Mouse (Mus musculus): ENCODE data around the gene Isy1.

The Isy1 gene

DNA sequence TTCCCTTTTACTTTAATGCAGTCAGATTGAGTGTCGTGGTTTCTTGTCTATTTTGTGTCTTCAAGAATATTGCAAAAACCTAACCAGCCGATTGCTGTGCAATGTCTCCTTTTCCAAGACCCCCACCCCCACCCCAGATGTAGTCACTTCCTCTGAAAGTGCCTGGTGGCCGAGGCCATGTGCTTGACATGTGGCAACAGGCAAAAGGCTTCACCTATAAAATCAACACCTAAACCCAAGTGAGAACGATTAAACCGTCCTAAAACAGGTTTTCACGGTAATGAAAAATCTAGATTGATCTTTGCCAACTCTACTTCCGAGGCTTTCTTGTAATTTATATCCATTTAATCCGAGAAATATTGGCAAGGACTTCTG lies 11.2 kb upstream of the Isy1 start:
- no peak for DNase-seq

- no peak for DNase-seq
These were observed 8.2 kb upstream of the Isy1 start for GRCm38 (mm10) chr6:87846813-87847212.

DNA sequence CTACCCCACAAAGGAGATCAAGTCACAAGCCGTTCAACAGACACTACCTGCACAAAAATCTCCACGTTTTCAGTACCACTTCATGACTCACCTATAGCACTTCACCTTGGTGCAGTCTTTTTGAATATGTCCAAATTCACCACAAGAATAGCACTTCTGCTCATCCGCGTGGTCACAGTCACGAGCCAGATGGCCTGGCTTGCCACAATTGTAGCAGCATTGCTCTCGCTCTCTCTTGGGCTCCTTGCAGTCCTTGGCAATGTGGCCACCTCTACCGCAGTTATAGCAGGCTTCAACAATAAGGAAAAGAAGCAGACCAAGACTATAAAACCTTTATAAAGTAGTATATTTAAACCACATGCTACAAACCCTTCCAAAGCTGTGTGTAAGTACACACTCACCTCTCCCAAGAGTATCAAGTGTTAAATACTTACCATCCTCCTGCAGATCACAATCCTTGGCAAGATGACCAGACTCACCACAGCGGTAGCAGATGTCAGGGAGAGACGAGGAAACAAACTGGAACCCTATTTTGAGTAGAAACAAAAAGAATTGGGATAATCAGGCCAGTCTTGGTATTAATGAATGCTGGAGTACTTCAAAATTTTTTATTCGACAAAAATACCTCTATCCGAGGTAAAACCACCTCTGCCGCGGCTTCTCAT lies 6.6 kb upstream of the Isy1 start:
- DNase-seq: no peak

DNA sequence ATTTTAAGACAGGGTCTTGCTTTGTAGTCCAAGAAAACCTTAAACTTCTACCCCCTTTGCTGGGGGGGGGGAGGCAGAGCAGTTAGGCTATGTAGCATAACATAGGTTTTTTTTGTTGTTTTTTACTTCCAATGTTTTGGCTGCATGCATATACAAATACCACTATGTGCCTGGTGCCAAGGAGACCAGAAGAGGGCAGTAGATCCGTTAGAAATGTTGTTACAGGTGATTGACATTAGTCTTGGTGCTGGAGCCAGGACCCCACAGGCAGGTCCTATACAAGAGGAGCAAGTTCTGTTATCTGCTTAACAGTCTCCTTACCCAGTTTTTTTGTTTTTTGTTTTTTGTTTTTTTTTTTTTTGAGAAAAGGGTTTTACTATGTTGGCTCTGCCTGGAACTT lies 3.7 kb upstream of the Isy1 start:
- DNase-seq: no peak

GRCm38 (mm10) chr6:87841635-87842034 lies 3.0 kb upstream of the Isy1 start:
- no peak for DNase-seq

GRCm38 (mm10) chr6:87839797-87840341 lies 1.3 kb upstream of the Isy1 start:
- DNase-seq: no peak

DNA sequence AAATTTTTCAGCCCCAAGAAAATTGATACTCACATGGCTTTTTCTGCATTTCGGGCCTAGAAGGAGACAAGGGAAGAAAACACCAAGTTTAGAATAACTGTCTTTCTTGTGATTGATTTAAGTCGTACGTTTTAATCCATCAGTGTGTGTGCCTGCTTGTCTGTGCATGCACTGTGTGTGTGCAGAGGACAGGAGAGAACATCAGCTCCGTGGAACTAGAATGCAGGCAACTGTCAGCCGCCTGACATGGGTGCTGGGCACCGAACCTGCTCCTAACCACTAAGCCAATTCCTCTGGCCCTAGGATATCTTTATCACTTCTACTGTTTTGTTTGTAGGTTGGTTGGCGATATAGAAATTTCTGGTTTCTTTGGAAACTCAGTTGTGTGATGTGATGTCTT lies 2.9 kb downstream of the Isy1 start, which contains the start of gene Gm45140:
Gene Gm45140, minus strand, starts transcription at position 101 of the 400 bp plus-strand sequence.
- DNase-seq: no peak

DNA sequence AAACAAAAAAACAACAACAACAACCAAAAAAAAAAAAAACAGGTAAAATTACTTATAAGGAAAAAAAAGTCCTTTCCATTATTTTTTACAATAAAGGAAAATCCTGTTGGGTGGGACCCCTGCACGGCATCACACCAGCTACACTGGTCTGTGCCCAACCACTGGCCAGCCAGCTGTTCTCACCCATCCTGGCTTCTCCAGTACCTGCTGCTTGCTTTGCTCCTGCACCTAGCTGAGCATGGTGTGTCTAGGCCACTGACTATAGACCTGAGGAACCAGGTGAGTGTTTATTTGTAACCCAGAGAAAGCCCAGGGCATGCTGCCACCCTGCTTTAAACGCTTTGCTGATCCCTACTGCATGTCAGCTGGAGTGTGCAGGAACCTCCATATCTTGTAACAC lies 18.2 kb downstream of the Isy1 start:
- DNase-seq: no peak

DNA sequence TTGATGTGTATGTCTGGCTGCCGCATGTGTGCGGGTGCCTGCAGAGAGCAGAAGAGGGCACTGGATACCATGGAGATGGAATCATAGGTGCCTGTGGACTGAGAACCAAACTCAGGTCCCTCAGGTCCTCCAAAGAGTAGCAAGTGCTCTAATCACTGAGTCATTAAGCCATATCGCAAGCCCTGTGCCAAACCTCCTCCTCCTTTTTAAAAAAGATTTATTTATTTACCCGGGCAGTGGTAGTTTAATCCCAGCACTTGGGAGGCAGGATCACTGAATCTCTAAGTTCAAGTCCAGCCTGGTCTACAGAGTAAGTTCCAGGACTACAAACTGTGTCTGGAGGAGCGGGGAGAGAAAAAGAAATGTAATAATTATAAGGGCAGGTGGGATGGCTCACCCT lies 24.1 kb downstream of the Isy1 start:
- DNase-seq: no peak

DNA sequence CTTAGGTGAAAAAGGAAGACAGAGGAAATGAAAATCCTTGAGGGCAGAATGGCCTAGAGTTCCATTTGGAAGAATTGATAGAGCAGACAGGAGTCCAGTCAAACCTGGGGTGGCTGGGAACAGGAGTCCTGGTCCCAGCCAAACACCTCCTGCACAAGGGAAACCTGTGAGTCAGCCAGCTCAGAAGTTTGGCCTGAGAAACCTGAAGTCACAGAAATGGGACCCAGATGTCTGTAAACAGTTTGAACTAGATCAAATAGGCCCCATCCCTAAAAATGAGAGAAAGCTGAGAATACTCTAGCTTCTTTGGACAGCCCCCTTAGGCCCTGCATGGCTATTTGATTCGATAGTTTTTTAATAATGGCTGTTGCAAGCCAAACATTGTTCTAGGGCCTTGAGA lies 25.9 kb downstream of the Isy1 start:
- no peak for DNase-seq

GRCm38 (mm10) chr6:87811675-87812338 lies 26.8 kb downstream of the Isy1 start, which contains the start of gene Rab43:
Rab43 (minus strand) TSS chr6:87812164.
- DNase-seq: peak; percentile 97

DNA sequence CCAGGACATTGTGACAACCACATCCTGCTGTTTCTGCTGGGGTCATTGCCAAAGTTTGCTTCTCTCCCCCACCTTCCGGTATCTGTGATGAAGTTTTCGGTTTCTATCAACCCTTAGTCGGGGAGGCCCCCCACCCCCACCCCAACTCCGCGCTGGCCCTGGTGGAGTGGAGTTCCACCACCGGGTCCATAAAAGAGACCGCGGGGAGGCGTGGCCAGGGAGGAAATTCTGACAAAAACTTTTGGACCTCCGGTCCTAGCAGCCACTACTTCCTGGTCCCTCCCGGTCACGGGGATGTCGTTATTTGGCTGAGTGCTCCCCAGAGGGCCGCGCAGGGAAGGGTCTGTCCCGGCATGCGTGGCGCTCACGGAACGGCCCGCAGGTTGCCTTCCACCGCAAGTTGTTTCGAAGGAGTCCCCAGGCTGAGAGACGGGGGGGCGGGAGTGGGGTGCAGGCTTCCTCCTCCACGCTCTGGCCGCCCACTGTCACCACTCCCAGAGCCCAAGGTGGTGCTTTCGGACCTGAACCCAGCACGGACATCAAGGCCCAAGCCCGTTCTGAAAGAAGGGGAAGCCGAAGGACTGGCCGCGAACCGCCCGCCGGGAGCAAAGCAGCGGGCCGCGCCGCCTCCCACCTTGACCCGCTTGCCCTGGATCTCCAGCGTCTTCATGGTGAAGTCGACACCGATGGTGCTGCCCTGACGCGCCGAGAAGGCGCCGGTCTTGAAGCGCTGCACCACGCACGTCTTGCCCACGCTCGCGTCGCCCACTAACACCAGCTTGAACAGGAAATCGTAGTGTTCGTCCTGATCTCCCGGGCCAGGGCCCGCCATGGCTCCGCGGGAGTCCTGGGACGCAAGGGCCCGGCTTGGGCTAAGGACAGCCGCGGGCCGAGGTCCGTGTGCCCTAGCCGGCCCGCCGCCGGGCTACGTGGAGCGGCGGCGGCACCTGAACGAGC lies 27.6 kb downstream of the Isy1 start:
- DNase-seq: peak; percentile 87

- DNase-seq: no peak
These were observed 28.3 kb downstream of the Isy1 start for GRCm38 (mm10) chr6:87810311-87810710.

DNA sequence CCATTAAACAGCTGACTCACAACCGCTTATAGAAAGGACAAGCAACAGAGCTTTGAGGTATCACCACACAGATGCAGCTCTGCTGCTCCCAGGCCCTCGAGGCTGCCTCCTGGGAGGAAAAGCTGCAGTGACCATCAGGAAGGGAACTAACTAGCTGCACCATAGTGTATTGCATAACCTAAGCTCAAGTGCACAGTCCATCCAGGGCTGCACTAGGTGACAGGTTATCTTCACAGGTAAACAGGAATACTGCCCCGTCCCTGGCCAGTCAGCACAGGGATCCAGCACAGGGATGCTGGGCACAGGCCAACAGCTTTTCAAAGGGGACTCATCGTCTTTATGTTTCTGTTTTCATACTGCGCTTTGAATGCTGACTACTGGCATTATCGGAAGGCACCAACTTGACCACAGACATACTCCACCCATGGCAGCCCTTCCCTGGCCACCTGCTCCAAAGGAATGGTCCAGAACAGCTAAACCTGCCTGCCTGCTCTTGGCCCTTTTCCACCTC lies 28.9 kb downstream of the Isy1 start:
- no peak for DNase-seq

GRCm38 (mm10) chr6:87809144-87809543 lies 29.5 kb downstream of the Isy1 start:
- no peak for DNase-seq

GRCm38 (mm10) chr6:87808521-87808920 lies 30.1 kb downstream of the Isy1 start:
- no peak for DNase-seq

DNA sequence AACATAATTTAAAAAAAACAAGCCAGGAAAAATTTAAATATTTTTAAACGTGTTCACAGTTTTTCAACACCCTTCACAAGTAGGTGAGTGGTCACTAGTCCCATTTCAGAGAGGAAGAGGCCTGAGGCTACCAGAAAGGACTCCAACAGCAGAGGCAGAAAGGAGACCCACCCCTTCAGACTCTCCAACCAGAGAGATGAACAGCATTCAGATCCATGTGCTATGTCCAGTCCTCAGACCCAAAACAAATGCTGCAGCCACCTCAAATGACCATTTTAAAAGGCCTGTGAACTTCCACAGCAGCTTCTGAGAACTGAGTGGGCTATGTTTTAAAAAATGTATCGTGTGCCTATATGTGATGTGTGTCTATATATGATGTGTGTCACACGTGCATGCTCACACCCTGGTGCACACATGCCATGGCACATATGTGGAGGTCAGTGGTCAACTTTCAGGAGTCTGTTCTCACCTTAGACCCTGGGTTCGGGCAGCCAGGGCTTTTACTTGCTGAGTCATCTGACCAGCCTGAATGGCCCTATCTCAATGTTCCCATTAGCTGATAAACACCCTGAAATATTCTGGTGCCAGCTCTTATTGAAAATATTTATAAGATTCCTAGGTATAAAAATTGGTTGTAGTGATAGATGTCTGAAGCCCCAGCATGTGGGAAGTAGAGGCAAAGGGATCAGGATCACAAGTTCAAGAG lies 30.7 kb downstream of the Isy1 start:
- DNase-seq: no peak

- no peak for DNase-seq
These were observed 31.7 kb downstream of the Isy1 start for GRCm38 (mm10) chr6:87806857-87807256.

GRCm38 (mm10) chr6:87806028-87806427 lies 32.6 kb downstream of the Isy1 start:
- DNase-seq: no peak

- DNase-seq: no peak
These were observed 33.1 kb downstream of the Isy1 start for GRCm38 (mm10) chr6:87805448-87805847.

GRCm38 (mm10) chr6:87804886-87805285 lies 33.7 kb downstream of the Isy1 start:
- no peak for DNase-seq

GRCm38 (mm10) chr6:87804036-87804435 lies 34.6 kb downstream of the Isy1 start:
- DNase-seq: no peak
